Mouse (Mus musculus): Measurements from ENCODE around the gene Slc26a5. TPM values are rescaled to one million over a fixed set of nuclear protein-coding genes. Genes with fewer than 3 reads are reported as not detected.

Gene Slc26a5
- total RNA-seq (2022), result under 1 TPM in 1 of 4 experiments, not detected in 3; 0.21 TPM

- DNase-seq (ENCODE audit: low spot score in 2 of 2), result no peak
Measured at GRCm38 (mm10) chr5:21865346-21866107, at the start of gene Slc26a5. TSS of gene Slc26a5 (minus strand) at chr5:21865604.

DNA sequence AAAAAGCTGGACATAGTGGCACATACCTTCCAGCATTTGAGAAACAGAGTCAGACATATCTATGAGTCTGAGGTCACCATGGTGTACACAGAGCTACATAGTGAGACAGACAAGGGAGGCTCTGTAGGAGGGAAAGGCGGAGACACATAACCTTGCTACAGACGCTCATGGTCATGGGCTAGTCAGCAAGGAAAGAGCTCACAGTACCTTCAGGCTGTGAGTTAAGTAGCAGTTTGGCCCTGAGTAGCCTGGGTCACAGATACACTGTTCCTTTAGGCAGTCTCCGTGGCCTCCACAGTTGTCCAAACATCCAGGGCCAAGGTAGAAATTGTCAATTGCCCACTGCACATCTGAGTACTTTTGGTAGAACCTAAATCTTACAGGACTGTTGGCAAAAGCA, 49.4 kb upstream of the Slc26a5 start:
- DNase-seq (ENCODE audit: low spot score in 2 of 2), result no peak

DNA sequence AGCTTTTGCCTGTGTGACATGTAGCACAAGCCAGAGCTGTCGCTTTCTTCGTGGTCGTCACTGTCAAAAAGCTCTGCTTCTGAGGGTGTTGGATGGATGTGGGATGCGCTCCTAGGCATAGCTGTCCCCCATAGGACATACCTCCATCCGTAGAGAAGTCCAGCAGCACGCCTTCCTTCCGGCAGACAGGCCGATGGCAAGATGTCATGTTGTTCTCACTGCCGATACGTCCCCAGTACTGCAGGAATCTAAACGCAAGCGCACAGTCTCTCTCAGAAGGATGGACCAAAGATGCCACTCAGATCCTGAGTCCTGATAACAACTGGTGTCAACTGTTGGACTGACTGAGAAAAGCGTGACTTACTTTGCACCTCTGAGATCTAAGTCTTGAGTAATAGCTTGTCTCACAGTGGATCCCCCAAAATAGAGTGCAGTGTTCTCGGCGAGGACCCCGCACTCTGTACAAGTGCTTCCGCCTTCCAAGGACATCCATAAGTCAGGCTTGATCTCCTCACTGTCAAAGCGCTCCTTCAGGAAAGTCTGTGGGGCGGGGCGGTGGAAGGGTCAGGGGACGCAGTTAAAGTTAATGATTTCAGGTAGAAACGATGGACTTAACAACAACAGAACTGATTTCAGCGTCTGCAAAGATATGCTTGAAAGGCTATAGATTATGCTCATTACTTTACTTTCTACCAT, 47.6 kb upstream of the Slc26a5 start:
- DNase-seq (ENCODE audit: low spot score in 2 of 2), result no peak

DNA sequence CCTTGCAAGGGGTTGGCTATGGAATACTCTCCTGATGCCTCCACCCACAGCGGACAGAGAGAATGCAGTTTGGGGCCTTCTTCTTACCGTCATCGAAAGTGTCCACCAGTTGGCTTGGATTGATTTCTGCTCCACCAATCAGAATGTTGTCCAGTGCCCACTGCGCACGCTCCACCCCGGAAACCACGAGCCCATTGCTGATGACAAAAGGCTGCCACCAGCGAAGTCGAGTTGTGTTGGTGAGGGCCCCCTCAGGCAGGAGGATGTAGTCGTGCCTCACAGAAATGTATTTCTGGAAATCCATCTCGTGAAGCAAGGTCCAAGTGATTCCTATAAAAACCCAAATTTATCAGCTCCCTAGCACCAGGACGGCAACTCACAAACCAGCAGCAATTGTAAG, 45.3 kb upstream of the Slc26a5 start:
- DNase-seq (ENCODE audit: low spot score in 2 of 2), result no peak

DNA sequence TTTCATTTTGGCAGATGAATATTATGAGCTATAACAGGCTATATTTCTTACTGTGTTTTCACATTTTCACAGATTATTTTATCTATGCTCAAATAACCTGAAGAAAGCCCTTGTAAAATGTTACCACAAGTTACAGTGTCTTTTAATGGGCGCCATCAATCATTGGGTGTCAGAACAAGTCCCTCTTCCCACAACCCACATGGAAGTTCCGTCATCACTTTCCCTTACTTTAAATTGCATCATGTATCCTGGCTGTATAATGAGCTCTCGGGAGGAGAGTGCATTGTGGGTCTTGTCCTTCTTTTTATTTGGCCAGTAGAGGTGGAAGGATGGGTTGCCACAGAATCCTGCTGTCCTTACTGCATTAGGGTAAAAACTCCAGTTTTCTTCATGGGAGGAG, 44.3 kb upstream of the Slc26a5 start:
- DNase-seq (ENCODE audit: low spot score in 2 of 2), result no peak

- DNase-seq (ENCODE audit: low spot score in 2 of 2), result no peak
Measured at GRCm38 (mm10) chr5:21901411-21901810, 36.0 kb upstream of the Slc26a5 start.

- no peak for DNase-seq (ENCODE audit: low spot score in 2 of 2)
Measured at GRCm38 (mm10) chr5:21900891-21901290, 35.5 kb upstream of the Slc26a5 start.

- DNase-seq (ENCODE audit: low spot score in 2 of 2), result no peak
Measured at GRCm38 (mm10) chr5:21898875-21899274, 33.5 kb upstream of the Slc26a5 start.

- no peak for DNase-seq (ENCODE audit: low spot score in 2 of 2)
Measured at GRCm38 (mm10) chr5:21896586-21896985, 31.2 kb upstream of the Slc26a5 start.

DNA sequence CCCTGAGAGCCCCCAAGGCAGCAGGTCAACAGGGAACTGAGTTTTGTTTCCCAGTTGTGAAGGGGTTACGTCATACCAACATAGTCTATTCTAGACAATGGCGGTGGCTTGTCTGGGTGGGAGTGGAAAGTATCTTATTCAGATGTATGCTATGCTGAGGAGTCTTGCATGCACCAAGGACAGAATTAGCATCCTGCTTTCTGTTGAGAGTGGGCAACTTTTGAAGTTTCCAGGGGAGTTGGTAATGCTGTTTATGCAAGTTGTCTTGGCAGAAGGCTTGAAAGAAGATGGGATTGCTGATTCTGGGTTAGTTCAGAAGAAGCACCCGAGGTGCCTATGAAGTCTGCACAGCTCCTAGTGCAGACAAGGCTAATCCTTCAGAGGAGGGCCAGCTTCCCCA, 28.8 kb upstream of the Slc26a5 start:
- no peak for DNase-seq (ENCODE audit: low spot score in 2 of 2)

DNA sequence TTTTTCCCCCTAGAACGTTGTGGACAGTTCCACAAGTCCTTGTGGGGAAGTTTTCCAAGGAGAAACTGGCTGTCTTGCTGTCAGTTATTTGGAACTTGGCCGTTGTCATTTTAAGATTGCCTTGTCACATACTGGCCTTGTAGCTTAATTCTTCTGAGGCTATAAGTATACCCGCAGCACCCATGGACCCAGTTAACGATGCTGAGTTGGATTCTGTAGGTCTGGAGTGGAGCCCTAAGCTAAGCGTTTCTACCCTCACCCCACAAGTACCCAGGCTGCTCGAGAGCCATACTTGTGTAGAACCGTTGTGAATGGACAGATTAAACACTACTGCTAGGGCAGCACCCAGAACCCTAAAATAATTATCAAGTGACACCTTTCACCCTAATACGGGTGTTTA, 1.3 kb upstream of the Slc26a5 start:
- DNase-seq (ENCODE audit: low spot score in 2 of 2), result no peak

GRCm38 (mm10) chr5:21866311-21866712, 908 bp upstream of the Slc26a5 start:
- DNase-seq (ENCODE audit: low spot score in 2 of 2), result peak; percentile 12

DNA sequence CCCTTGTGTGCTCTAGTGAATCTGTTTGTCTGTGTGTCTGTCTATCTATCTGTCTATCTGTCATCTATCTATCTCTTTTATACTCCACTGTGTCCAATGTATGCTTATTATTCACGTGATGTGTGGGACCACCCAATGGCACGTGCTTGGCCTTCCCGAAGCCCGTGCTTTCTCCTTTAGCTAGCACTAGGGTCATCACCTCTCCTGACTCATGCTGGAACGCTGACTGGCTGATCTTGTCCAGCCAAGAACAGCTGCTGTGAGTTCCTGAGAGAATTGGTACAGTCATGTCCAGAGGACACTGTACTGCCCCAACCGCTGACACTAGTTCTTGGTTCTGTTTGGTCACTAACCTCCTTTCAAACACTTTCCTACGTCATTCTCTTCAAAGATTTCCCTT, 6.8 kb downstream of the Slc26a5 start:
- DNase-seq (ENCODE audit: low spot score in 2 of 2), result no peak

DNA sequence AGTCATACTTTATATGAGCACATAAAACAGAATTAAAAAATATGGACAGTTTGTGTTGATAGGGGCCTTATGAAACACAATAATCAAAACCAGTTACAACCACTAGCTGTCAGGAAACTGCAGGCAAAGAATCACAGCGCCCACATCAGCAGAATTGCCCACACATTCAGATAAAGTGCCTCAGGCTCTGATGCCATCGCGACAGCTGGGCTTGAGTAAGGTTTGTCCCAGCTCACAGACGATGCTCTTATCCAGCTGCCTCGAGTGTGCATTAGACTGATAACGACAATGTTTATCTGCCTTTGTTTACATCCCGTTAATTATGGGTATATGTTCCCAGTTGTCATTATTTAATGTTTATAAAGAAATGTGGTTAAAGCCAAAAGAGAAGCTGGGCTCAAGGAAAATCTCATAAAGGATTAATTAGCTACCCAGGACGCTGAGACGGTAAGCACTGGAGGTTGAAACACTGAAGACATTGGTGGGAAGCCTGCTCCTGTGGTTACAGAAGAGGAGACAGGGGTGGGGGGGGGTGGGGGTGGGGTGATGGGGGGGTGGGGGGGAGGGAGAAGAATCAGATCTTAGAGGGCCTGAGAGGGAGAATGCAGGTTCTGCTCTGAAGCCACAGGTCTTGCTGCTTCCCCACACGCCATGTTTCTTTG, 13.6 kb downstream of the Slc26a5 start:
- peak in 1 of 2 experiments; percentile 31 for DNase-seq (ENCODE audit: low spot score in 2 of 2)

GRCm38 (mm10) chr5:21847438-21847837, 18.0 kb downstream of the Slc26a5 start:
- DNase-seq (ENCODE audit: low spot score in 2 of 2), result no peak

DNA sequence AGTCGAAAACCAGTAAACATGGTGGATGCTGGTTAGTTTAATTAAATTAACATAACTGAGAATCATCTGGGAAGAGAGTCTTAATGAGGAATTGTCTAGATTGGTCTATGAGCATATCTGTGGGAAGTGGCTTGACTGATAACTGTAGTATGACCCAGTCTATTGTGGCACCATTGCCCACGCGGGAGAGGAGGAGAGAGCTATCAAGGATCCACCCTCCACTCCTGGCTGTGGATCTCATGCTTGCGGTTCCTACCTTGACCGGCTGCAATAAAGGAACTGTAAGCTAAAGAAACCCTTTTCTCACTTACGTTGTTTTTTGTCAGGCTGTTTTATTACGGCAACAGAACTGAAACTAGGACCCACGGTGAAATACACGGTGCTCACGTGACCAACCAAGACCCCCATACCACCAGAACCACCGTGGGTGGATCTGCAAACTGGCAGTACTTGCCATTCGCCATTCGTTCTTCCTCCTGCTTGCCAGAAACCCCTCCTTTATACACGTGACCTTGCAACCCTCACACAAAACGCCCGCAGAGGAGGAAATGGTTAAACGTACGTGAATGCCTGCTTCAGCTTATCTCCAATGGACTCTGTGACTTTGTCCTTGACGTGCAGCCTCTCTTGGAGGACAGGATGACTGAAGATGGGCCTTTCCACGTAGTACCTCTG, 18.7 kb downstream of the Slc26a5 start:
- no peak for DNase-seq (ENCODE audit: low spot score in 2 of 2)

DNA sequence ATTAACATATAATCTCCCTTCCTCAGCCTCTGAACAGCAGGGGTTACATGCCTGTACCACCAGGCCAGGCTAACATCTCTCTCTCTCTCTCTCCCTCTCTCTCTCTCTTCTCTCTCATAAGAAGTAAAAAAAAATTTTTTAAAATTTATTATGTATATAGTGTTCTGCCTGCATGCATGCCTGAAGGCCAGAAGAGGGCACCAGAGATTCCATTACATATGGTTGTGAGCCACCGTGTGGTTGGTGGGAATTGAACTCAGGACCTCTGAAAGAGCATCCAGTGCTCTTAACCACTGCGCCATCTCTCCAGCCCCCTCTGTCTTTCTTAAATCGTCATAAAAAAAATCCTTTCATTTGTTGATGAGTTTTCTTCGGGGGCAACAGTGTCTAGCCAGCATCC, 20.7 kb downstream of the Slc26a5 start:
- no peak for DNase-seq (ENCODE audit: low spot score in 2 of 2)

- no peak for DNase-seq (ENCODE audit: low spot score in 2 of 2)
Measured at GRCm38 (mm10) chr5:21831761-21832160, 33.6 kb downstream of the Slc26a5 start.

GRCm38 (mm10) chr5:21828855-21829254, 36.5 kb downstream of the Slc26a5 start:
- DNase-seq (ENCODE audit: low spot score in 2 of 2), result peak; percentile 49 to 57

DNA sequence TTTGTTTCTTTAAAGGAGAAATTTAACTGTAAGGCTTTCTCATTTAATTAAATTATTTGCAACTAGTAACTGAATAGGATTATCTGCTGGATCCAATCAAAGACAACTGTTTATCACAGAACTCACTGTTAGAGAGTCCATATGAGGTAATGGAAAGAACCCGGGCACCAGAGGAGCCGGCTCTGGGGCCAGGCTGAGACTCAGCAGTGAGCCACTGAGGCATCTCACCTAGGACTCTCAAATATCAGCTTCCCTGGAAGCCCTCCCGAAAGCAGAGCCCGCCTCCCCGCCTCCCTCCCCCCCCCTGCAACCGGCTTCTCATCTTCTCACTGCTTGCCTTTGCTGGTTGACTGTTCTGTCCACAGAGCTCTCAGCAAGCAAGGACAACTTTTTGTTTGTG, 37.8 kb downstream of the Slc26a5 start:
- no peak for DNase-seq (ENCODE audit: low spot score in 2 of 2)

GRCm38 (mm10) chr5:21826370-21826769, 39.0 kb downstream of the Slc26a5 start:
- DNase-seq (ENCODE audit: low spot score in 2 of 2), result no peak

GRCm38 (mm10) chr5:21813994-21814393, 51.4 kb downstream of the Slc26a5 start:
- DNase-seq (ENCODE audit: low spot score in 2 of 2), result peak in 1 of 2 experiments; percentile 27

Data from layer of hippocampus, adult 8-10 months (tissue).